Mouse (Mus musculus) liver, embryonic 16.5 days (tissue): Measurements from ENCODE around the gene Rin1. TPM values are rescaled to one million over a fixed set of nuclear protein-coding genes. Genes with fewer than 3 reads are reported as not detected.
A peak's percentile ranks its signal among the peaks of the same experiment; 100 is the strongest.

Experiments used
- ATAC-seq: fragments of 200-750 bp; cut with Nextera tagmentation; 2 replicates; pipeline ENCODE4 v1.8.0; 2017; ENCODE audit warnings: low read depth, mild to moderate bottlenecking, moderate number of reproducible peaks, moderate library complexity
- H3K27ac ChIP-seq: fragments of 300-500 bp; sonication (generic); 2 replicates; pipeline ENCODE4 v1.5.1; 2014; ENCODE audit warnings: mild to moderate bottlenecking, low read length
- H3K27me3 ChIP-seq: fragments of 300-500 bp; sonication (generic); 2 replicates; pipeline ENCODE4 v1.6.1; 2014; ENCODE audit warnings: low read depth, low read length, mixed read lengths; ENCODE audit not compliant: control insufficient read depth, insufficient read depth
- H3K36me3 ChIP-seq: fragments of 300-500 bp; sonication (generic); 2 replicates; pipeline ENCODE4 v1.6.1; 2014; ENCODE audit warnings: mild to moderate bottlenecking; ENCODE audit not compliant: control insufficient read depth, insufficient read depth
- H3K4me1 ChIP-seq: fragments of 300-500 bp; sonication (generic); 2 replicates; pipeline ENCODE4 v1.6.1; 2014; ENCODE audit warnings: low read depth, low read length, mixed read lengths; ENCODE audit not compliant: control insufficient read depth
- H3K4me2 ChIP-seq: fragments of 300-500 bp; sonication (generic); 2 replicates; pipeline ENCODE4 v1.6.1; 2014; ENCODE audit warnings: low read depth, low read length, mixed read lengths
- H3K4me3 ChIP-seq: fragments of 300-500 bp; sonication (generic); 2 replicates; pipeline ENCODE4 v1.5.1; 2014; ENCODE audit warnings: low read depth, mild to moderate bottlenecking, low read length
- H3K9ac ChIP-seq: fragments of 300-500 bp; sonication (generic); 2 replicates; pipeline ENCODE4 v1.6.1; 2014; ENCODE audit warnings: low read depth, low read length
- H3K9me3 ChIP-seq: fragments of 300-500 bp; sonication (generic); replicated peaks from 2 replicates; pipeline ENCODE4 v1.6.1; 2016; ENCODE audit warnings: low read length; ENCODE audit not compliant: control insufficient read depth
- WGBS: fragments of 180-500 bp; shearing (Covaris S2); extraction: QIAGEN DNeasy Blood & Tissue Kit; methylation state at CpG from one replicate; pipeline ENCODE4 v1.1.7; 2014; ENCODE audit not compliant: insufficient replicate concordance; 5-methylcytosine and 5-hydroxymethylcytosine counted together
- polyA plus RNA-seq: library from polyadenylated mRNA; unstranded; fragments of >200 nt; fragmentation: Nextera tagmentation; extraction: Ambion mirVana; gene quantifications from 2 replicates; pipeline ENCODE4 v1.2.1, GENCODE M21; 2015

Gene Rin1
- polyA plus RNA-seq, 1 experiment from 2014 or later: 0.35 TPM

- WGBS: under 1% methylated on average over 41 of the region's 44 CpGs
- no peaks in the 10 kb centered on the region for H3K36me3 ChIP-seq
- peak within 1 kb of the TSS; percentile 20; the same call in 1 of the 2 replicates for H3K27ac ChIP-seq
- H3K4me2 ChIP-seq: peak within 1 kb of the TSS; percentile 94
- peak; percentile 82 for ATAC-seq
- no peaks in the 10 kb centered on the region; the same call in 1 of the 2 replicates for H3K27me3 ChIP-seq
- peak within 1 kb of the TSS; percentile 75 for H3K9ac ChIP-seq
- peaks cover 35% of the 10 kb centered on the region for H3K4me1 ChIP-seq
- H3K9me3 ChIP-seq: no peaks in the 10 kb centered on the region
- H3K4me3 ChIP-seq: peak within 1 kb of the TSS; percentile 72
These were observed 11.5 kb upstream of the Rin1 start, which contains the start of the genes B4gat1 and AC124502.3 for GRCm38 (mm10) chr19:5038709-5039156. TSS of gene B4gat1 (plus strand) at chr19:5038826. TSS of gene AC124502.3 (plus strand) at chr19:5038891.

GRCm38 (mm10) chr19:5039301-5040114 lies 10.8 kb upstream of the Rin1 start:
- H3K4me3 ChIP-seq: peak overlapping the region; percentile 72
- H3K27ac ChIP-seq: 0 out of 2 replicates have a peak overlapping the region, but pooled peaks have one; percentile 20
- no peaks in the 10 kb centered on the region for H3K36me3 ChIP-seq
- H3K27me3 ChIP-seq: no peaks in the 10 kb centered on the region; the same call in 1 of the 2 replicates
- H3K4me1 ChIP-seq: peaks cover 35% of the 10 kb centered on the region
- H3K9me3 ChIP-seq: no peaks in the 10 kb centered on the region
- ATAC-seq: no peak
- H3K9ac ChIP-seq: peak overlapping the region; percentile 75
- 24% methylated on average over 41 of the region's 41 CpGs for WGBS
- H3K4me2 ChIP-seq: peak overlapping the region; percentile 94

- Histone ChIP-seq H3K36me3 (no peaks in the 10 kb centered on the region), H3K9me3 (no peaks in the 10 kb centered on the region), H3K4me2 (peak within 1 kb of the TSS; percentile 80), H3K4me3 (peak within 1 kb of the TSS; percentile 76), H3K27ac (peak within 1 kb of the TSS; percentile 78), H3K9ac (peak within 1 kb of the TSS; percentile 80), H3K4me1 (peaks cover 35% of the 10 kb centered on the region), H3K27me3 (no peaks in the 10 kb centered on the region; the same call in 1 of the 2 replicates)
- ATAC-seq: peak; percentile 76
- 2% methylated on average over 40 of the region's 40 CpGs for WGBS
These were observed 9.3 kb upstream of the Rin1 start, which contains the start of gene Brms1 for GRCm38 (mm10) chr19:5040862-5041523. TSS of gene Brms1 (plus strand) at chr19:5041354.

GRCm38 (mm10) chr19:5041588-5041987 lies 8.7 kb upstream of the Rin1 start:
- peaks cover 35% of the 10 kb centered on the region for H3K4me1 ChIP-seq
- H3K27ac ChIP-seq: peak overlapping the region; percentile 78
- WGBS: 2% methylated on average over 16 of the region's 16 CpGs
- H3K9me3 ChIP-seq: no peaks in the 10 kb centered on the region
- peak overlapping the region; percentile 80 for H3K4me2 ChIP-seq
- H3K36me3 ChIP-seq: peaks cover 2% of the 10 kb centered on the region; the same call in 1 of the 2 replicates
- peak overlapping the region; percentile 76 for H3K4me3 ChIP-seq
- no peaks in the 10 kb centered on the region; the same call in 1 of the 2 replicates for H3K27me3 ChIP-seq
- ATAC-seq: peak; percentile 9
- peak overlapping the region; percentile 80 for H3K9ac ChIP-seq

- Histone ChIP-seq H3K36me3 (peaks cover 7% of the 10 kb centered on the region), H3K27me3 (peaks cover 1% of the 10 kb centered on the region), H3K27ac (no peak overlapping the region), H3K4me2 (no peak overlapping the region), H3K9me3 (no peaks in the 10 kb centered on the region), H3K4me1 (peaks cover 15% of the 10 kb centered on the region), H3K9ac (no peak overlapping the region), H3K4me3 (no peak overlapping the region)
- ATAC-seq: no peak
- WGBS: 57% methylated on average over 4 of the region's 4 CpGs
These were observed 4.8 kb upstream of the Rin1 start for GRCm38 (mm10) chr19:5045531-5045930.

- peaks cover 7% of the 10 kb centered on the region for H3K36me3 ChIP-seq
- no peak overlapping the region for H3K27ac ChIP-seq
- H3K4me1 ChIP-seq: no peaks in the 10 kb centered on the region
- H3K4me2 ChIP-seq: no peak overlapping the region
- H3K4me3 ChIP-seq: no peak overlapping the region
- H3K9me3 ChIP-seq: no peaks in the 10 kb centered on the region
- peaks cover 30% of the 10 kb centered on the region for H3K27me3 ChIP-seq
- ATAC-seq: no peak
- H3K9ac ChIP-seq: no peak overlapping the region
- WGBS: 80% methylated on average over 14 of the region's 14 CpGs
These were observed 1.9 kb upstream of the Rin1 start for GRCm38 (mm10) chr19:5048138-5049056.

DNA sequence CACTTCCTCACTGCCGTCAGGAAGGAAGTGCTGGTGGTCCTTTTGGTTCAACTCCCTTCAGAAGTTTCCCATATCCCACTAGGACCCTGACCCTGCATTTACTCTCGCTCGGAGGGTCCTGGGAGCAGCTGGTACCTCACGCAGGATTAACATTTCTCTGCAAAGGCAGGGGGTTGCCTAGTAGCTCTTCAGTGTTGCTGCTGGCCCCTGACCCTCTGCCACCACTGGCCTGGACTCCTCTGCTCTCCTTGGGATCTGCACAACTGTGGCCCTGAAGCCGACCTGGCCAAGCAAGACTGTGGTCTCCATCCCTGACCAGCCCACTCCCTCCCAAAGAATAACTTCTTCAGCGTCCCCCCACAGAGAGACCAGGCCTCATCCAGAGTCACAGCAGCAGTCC lies 956 bp upstream of the Rin1 start:
- Histone ChIP-seq H3K9ac (no peak overlapping the region), H3K4me2 (no peak overlapping the region), H3K27me3 (peaks cover 33% of the 10 kb centered on the region), H3K27ac (no peak overlapping the region), H3K4me3 (no peak overlapping the region), H3K9me3 (no peaks in the 10 kb centered on the region), H3K36me3 (peaks cover 7% of the 10 kb centered on the region), H3K4me1 (no peaks in the 10 kb centered on the region)
- ATAC-seq: no peak
- 70% methylated on average over 6 of the region's 6 CpGs for WGBS

DNA sequence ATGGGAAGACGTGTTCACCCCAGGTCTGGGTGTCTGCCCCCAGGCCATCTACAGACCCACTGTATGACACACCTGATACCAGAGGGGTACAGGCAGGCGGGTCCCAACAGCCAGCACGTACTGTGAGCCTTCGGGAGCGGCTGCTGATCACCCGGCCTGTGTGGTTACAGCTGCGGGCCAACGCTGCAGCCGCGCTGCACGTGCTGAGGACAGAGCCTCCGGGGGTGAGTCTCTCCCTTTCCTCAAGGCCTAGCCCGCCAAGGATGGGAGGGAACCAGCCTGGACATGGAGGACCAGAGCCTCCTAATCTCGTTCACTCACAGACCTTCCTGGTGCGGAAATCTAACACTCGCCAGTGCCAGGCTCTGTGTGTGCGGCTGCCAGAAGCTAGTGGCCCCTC lies 750 bp downstream of the Rin1 start:
- 12% methylated on average over 17 of the region's 17 CpGs for WGBS
- peaks cover 7% of the 10 kb centered on the region for H3K36me3 ChIP-seq
- H3K9ac ChIP-seq: no peak overlapping the region
- H3K27me3 ChIP-seq: peaks cover 33% of the 10 kb centered on the region
- no peaks in the 10 kb centered on the region for H3K4me1 ChIP-seq
- no peaks in the 10 kb centered on the region for H3K9me3 ChIP-seq
- no peak for ATAC-seq
- H3K4me3 ChIP-seq: no peak overlapping the region
- no peak overlapping the region for H3K4me2 ChIP-seq
- H3K27ac ChIP-seq: no peak overlapping the region
